Mouse (Mus musculus): Measurements from ENCODE around the gene Pde2a. TPM values are rescaled to one million over a fixed set of nuclear protein-coding genes. Genes with fewer than 3 reads are reported as not detected.

Gene Pde2a
- polyA plus RNA-seq, 1 experiment from 2014 or later = 8.9 TPM

- ATAC-seq (ENCODE audit: insufficient number of reproducible peaks, insufficient read depth, low FRiP score, low read depth) = no peak
Measured at GRCm38 (mm10) chr7:101526484-101526883, 105.0 kb downstream of the Pde2a start.

GRCm38 (mm10) chr7:101534428-101534827, 112.9 kb downstream of the Pde2a start:
- Histone ChIP-seq H3K9me3 (ENCODE audit: control insufficient read depth, low read depth, low read length) (no peaks in the 10 kb centered on the region), H3K36me3 (ENCODE audit: control insufficient read depth, insufficient read depth, low read length) (no peaks in the 10 kb centered on the region), H3K27ac (ENCODE audit: low read length) (no peak overlapping the region), H3K4me1 (ENCODE audit: control insufficient read depth, insufficient read depth, low read length) (0 out of 2 replicates have a peak, but pooled peaks cover 6% of the 10 kb centered on the region), H3K4me3 (ENCODE audit: low read depth, low read length) (no peak overlapping the region), H3K27me3 (ENCODE audit: control insufficient read depth, insufficient read depth, low read length) (no peaks in the 10 kb centered on the region), H3K4me2 (replicated peaks; ENCODE audit: low read depth, low read length) (no peak overlapping the region), H3K9ac (replicated peaks; ENCODE audit: low read depth, low read length) (no peak overlapping the region)
- WGBS = 24% methylated on average over 5 of the region's 5 CpGs
- ATAC-seq (ENCODE audit: insufficient number of reproducible peaks, insufficient read depth, low FRiP score, low read depth) = no peak

More at GRCm38 (mm10) chr7:101526484-101526883, 105.0 kb downstream of the Pde2a start:
- Histone ChIP-seq H3K9ac (replicated peaks; ENCODE audit: low read depth, low read length) (no peak overlapping the region), H3K4me2 (replicated peaks; ENCODE audit: low read depth, low read length) (no peak overlapping the region), H3K9me3 (ENCODE audit: control insufficient read depth, low read depth, low read length) (no peaks in the 10 kb centered on the region), H3K4me3 (ENCODE audit: low read depth, low read length) (no peak overlapping the region), H3K36me3 (ENCODE audit: control insufficient read depth, insufficient read depth, low read length) (no peaks in the 10 kb centered on the region), H3K27me3 (ENCODE audit: control insufficient read depth, insufficient read depth, low read length) (no peaks in the 10 kb centered on the region), H3K27ac (ENCODE audit: low read length) (no peak overlapping the region), H3K4me1 (ENCODE audit: control insufficient read depth, insufficient read depth, low read length) (no peaks in the 10 kb centered on the region)
- 55% methylated on average over 7 of the region's 7 CpGs for WGBS

GRCm38 (mm10) chr7:101535102-101535501, 113.6 kb downstream of the Pde2a start:
- no peak overlapping the region for H3K4me2 ChIP-seq (replicated peaks; ENCODE audit: low read depth, low read length)
- H3K36me3 ChIP-seq (ENCODE audit: control insufficient read depth, insufficient read depth, low read length) = no peaks in the 10 kb centered on the region
- no peaks in the 10 kb centered on the region for H3K9me3 ChIP-seq (ENCODE audit: control insufficient read depth, low read depth, low read length)
- H3K4me1 ChIP-seq (ENCODE audit: control insufficient read depth, insufficient read depth, low read length) = 0 out of 2 replicates have a peak, but pooled peaks cover 6% of the 10 kb centered on the region
- no peaks in the 10 kb centered on the region for H3K27me3 ChIP-seq (ENCODE audit: control insufficient read depth, insufficient read depth, low read length)
- no peak overlapping the region for H3K9ac ChIP-seq (replicated peaks; ENCODE audit: low read depth, low read length)
- no peak for ATAC-seq (ENCODE audit: insufficient number of reproducible peaks, insufficient read depth, low FRiP score, low read depth)
- H3K27ac ChIP-seq (ENCODE audit: low read length) = no peak overlapping the region
- WGBS = 31% methylated on average over 10 of the region's 10 CpGs
- no peak overlapping the region for H3K4me3 ChIP-seq (ENCODE audit: low read depth, low read length)

- no peak overlapping the region for H3K4me3 ChIP-seq (ENCODE audit: low read depth, low read length)
- H3K36me3 ChIP-seq (ENCODE audit: control insufficient read depth, insufficient read depth, low read length) = no peaks in the 10 kb centered on the region
- H3K27ac ChIP-seq (ENCODE audit: low read length) = no peak overlapping the region
- H3K4me1 ChIP-seq (ENCODE audit: control insufficient read depth, insufficient read depth, low read length) = 0 out of 2 replicates have a peak, but pooled peaks cover 6% of the 10 kb centered on the region
- H3K9ac ChIP-seq (replicated peaks; ENCODE audit: low read depth, low read length) = no peak overlapping the region
- ATAC-seq (ENCODE audit: insufficient number of reproducible peaks, insufficient read depth, low FRiP score, low read depth) = no peak
- H3K9me3 ChIP-seq (ENCODE audit: control insufficient read depth, low read depth, low read length) = no peaks in the 10 kb centered on the region
- no peak overlapping the region for H3K4me2 ChIP-seq (replicated peaks; ENCODE audit: low read depth, low read length)
- H3K27me3 ChIP-seq (ENCODE audit: control insufficient read depth, insufficient read depth, low read length) = no peaks in the 10 kb centered on the region
- 68% methylated on average over 5 of the region's 5 CpGs for WGBS
Measured at GRCm38 (mm10) chr7:101535517-101535916, 114.0 kb downstream of the Pde2a start.

- Histone ChIP-seq H3K9ac (replicated peaks; ENCODE audit: low read depth, low read length) (no peak overlapping the region), H3K4me2 (replicated peaks; ENCODE audit: low read depth, low read length) (no peak overlapping the region)
- 46% methylated on average over 8 of the region's 8 CpGs for WGBS
Measured at GRCm38 (mm10) chr7:101537541-101537940, 116.0 kb downstream of the Pde2a start.

GRCm38 (mm10) chr7:101538141-101538933, 116.8 kb downstream of the Pde2a start:
- WGBS = 31% methylated on average over 14 of the region's 14 CpGs
- Histone ChIP-seq H3K27ac (ENCODE audit: low read length) (no peak overlapping the region), H3K36me3 (ENCODE audit: control insufficient read depth, insufficient read depth, low read length) (no peaks in the 10 kb centered on the region), H3K4me3 (ENCODE audit: low read depth, low read length) (no peak overlapping the region), H3K9me3 (ENCODE audit: control insufficient read depth, low read depth, low read length) (no peaks in the 10 kb centered on the region), H3K4me2 (replicated peaks; ENCODE audit: low read depth, low read length) (no peak overlapping the region), H3K9ac (replicated peaks; ENCODE audit: low read depth, low read length) (no peak overlapping the region), H3K4me1 (ENCODE audit: control insufficient read depth, insufficient read depth, low read length) (0 out of 2 replicates have a peak, but pooled peaks cover 6% of the 10 kb centered on the region), H3K27me3 (ENCODE audit: control insufficient read depth, insufficient read depth, low read length) (no peaks in the 10 kb centered on the region)
- ATAC-seq (ENCODE audit: insufficient number of reproducible peaks, insufficient read depth, low FRiP score, low read depth) = 0 out of 2 replicates have a peak, but pooled peaks have one; percentile 23

More at GRCm38 (mm10) chr7:101537541-101537940, 116.0 kb downstream of the Pde2a start:
- Histone ChIP-seq H3K4me1 (ENCODE audit: control insufficient read depth, insufficient read depth, low read length) (0 out of 2 replicates have a peak, but pooled peaks cover 6% of the 10 kb centered on the region), H3K9me3 (ENCODE audit: control insufficient read depth, low read depth, low read length) (no peaks in the 10 kb centered on the region), H3K36me3 (ENCODE audit: control insufficient read depth, insufficient read depth, low read length) (no peaks in the 10 kb centered on the region), H3K4me3 (ENCODE audit: low read depth, low read length) (no peak overlapping the region), H3K27ac (ENCODE audit: low read length) (no peak overlapping the region), H3K27me3 (ENCODE audit: control insufficient read depth, insufficient read depth, low read length) (no peaks in the 10 kb centered on the region)
- no peak for ATAC-seq (ENCODE audit: insufficient number of reproducible peaks, insufficient read depth, low FRiP score, low read depth)

- Histone ChIP-seq H3K9me3 (ENCODE audit: control insufficient read depth, low read depth, low read length) (no peaks in the 10 kb centered on the region), H3K27me3 (ENCODE audit: control insufficient read depth, insufficient read depth, low read length) (no peaks in the 10 kb centered on the region), H3K4me2 (replicated peaks; ENCODE audit: low read depth, low read length) (no peak overlapping the region), H3K27ac (ENCODE audit: low read length) (no peak overlapping the region), H3K9ac (replicated peaks; ENCODE audit: low read depth, low read length) (no peak overlapping the region), H3K36me3 (ENCODE audit: control insufficient read depth, insufficient read depth, low read length) (no peaks in the 10 kb centered on the region), H3K4me3 (ENCODE audit: low read depth, low read length) (no peak overlapping the region), H3K4me1 (ENCODE audit: control insufficient read depth, insufficient read depth, low read length) (0 out of 2 replicates have a peak, but pooled peaks cover 6% of the 10 kb centered on the region)
- no peak for ATAC-seq (ENCODE audit: insufficient number of reproducible peaks, insufficient read depth, low FRiP score, low read depth)
- 48% methylated on average over 9 of the region's 9 CpGs for WGBS
Measured at GRCm38 (mm10) chr7:101539774-101540173, 118.3 kb downstream of the Pde2a start.

GRCm38 (mm10) chr7:101540684-101541083, 119.2 kb downstream of the Pde2a start:
- H3K36me3 ChIP-seq (ENCODE audit: control insufficient read depth, insufficient read depth, low read length) = no peaks in the 10 kb centered on the region
- no peak overlapping the region for H3K9ac ChIP-seq (replicated peaks; ENCODE audit: low read depth, low read length)
- H3K27me3 ChIP-seq (ENCODE audit: control insufficient read depth, insufficient read depth, low read length) = no peaks in the 10 kb centered on the region
- 0 out of 2 replicates have a peak, but pooled peaks cover 2% of the 10 kb centered on the region for H3K4me1 ChIP-seq (ENCODE audit: control insufficient read depth, insufficient read depth, low read length)
- no peaks in the 10 kb centered on the region for H3K9me3 ChIP-seq (ENCODE audit: control insufficient read depth, low read depth, low read length)
- WGBS = 66% methylated on average over 5 of the region's 5 CpGs
- no peak overlapping the region for H3K4me2 ChIP-seq (replicated peaks; ENCODE audit: low read depth, low read length)
- no peak overlapping the region for H3K4me3 ChIP-seq (ENCODE audit: low read depth, low read length)
- no peak for ATAC-seq (ENCODE audit: insufficient number of reproducible peaks, insufficient read depth, low FRiP score, low read depth)
- H3K27ac ChIP-seq (ENCODE audit: low read length) = no peak overlapping the region

All from stomach, embryonic 14.5 days (tissue).